Mouse (Mus musculus): ENCODE results near the gene Gna14. TPM values are rescaled to one million over a fixed set of nuclear protein-coding genes. Genes with fewer than 3 reads are reported as not detected.
A peak's percentile ranks its signal among the peaks of the same experiment; 100 is the strongest.

Gna14 gene
- polyA plus RNA-seq, 1 experiment: 8.6 TPM

GRCm38 (mm10) chr19:16439278-16439677, 3.7 kb downstream of the Gna14 start:
- WGBS: 50% methylated on average over 4 of the region's 4 CpGs
- DNase-seq: peak; percentile 77
- TF ChIP-seq POLR2A (IDR thresholded peaks at IDR 0.05; ENCODE audit: low read depth, low read length) (no peak), CTCF (conservative IDR thresholded peaks at IDR 0.05; ENCODE audit: insufficient read depth, insufficient read length, low read depth, low read length) (no peak)
- no peaks in the 10 kb centered on the region for H3K36me3 ChIP-seq (ENCODE audit: control insufficient read depth, insufficient read depth, low read length)
- H3K4me3 ChIP-seq (ENCODE audit: insufficient read depth, low read depth, low read length): no peak overlapping the region
- peaks cover 9% of the 10 kb centered on the region; the same call in 1 of the 2 replicates for H3K4me1 ChIP-seq (ENCODE audit: control insufficient read depth, insufficient read depth, low read length)
- no peaks in the 10 kb centered on the region for H3K27me3 ChIP-seq (replicated peaks; ENCODE audit: control insufficient read depth, insufficient read depth, low read length)
- H3K27ac ChIP-seq (ENCODE audit: insufficient read depth, low read depth, low read length): peak overlapping the region; percentile 18

GRCm38 (mm10) chr19:16439834-16440233, 4.3 kb downstream of the Gna14 start:
- Histone ChIP-seq H3K4me1 (ENCODE audit: control insufficient read depth, insufficient read depth, low read length) (peaks cover 9% of the 10 kb centered on the region; the same call in 1 of the 2 replicates), H3K27me3 (replicated peaks; ENCODE audit: control insufficient read depth, insufficient read depth, low read length) (no peaks in the 10 kb centered on the region), H3K36me3 (ENCODE audit: control insufficient read depth, insufficient read depth, low read length) (no peaks in the 10 kb centered on the region), H3K4me3 (ENCODE audit: insufficient read depth, low read depth, low read length) (no peak overlapping the region), H3K27ac (ENCODE audit: insufficient read depth, low read depth, low read length) (peak overlapping the region; percentile 40)
- DNase-seq: no peak
- 72% methylated on average over 13 of the region's 13 CpGs for WGBS
- TF ChIP-seq CTCF (conservative IDR thresholded peaks at IDR 0.05; ENCODE audit: insufficient read depth, insufficient read length, low read depth, low read length): no peak
- TF ChIP-seq POLR2A (IDR thresholded peaks at IDR 0.05; ENCODE audit: low read depth, low read length): no peak

DNA sequence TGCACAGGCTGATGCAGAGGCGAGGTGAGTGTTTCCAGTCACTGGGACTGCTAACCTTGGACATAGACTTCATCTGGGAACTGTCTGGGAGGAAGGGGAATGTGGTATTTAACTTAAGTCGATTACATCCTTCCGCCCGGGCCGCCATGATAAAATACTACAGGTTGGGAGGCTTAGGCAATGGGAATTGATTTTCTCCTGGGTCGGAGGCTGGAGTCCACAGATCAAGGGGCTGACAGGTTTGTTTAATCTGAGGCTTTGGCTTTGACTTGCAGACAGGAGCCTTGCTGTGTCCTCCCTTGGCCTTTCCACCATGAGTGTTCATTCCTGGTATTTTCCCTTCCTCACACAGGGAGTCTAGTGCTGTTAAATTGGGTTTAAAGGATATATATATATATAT, 5.8 kb downstream of the Gna14 start:
- peaks cover 9% of the 10 kb centered on the region; the same call in 1 of the 2 replicates for H3K4me1 ChIP-seq (ENCODE audit: control insufficient read depth, insufficient read depth, low read length)
- H3K36me3 ChIP-seq (ENCODE audit: control insufficient read depth, insufficient read depth, low read length): no peaks in the 10 kb centered on the region
- H3K27me3 ChIP-seq (replicated peaks; ENCODE audit: control insufficient read depth, insufficient read depth, low read length): no peaks in the 10 kb centered on the region
- H3K4me3 ChIP-seq (ENCODE audit: insufficient read depth, low read depth, low read length): no peak overlapping the region
- no peak overlapping the region for H3K27ac ChIP-seq (ENCODE audit: insufficient read depth, low read depth, low read length)
- TF ChIP-seq CTCF (conservative IDR thresholded peaks at IDR 0.05; ENCODE audit: insufficient read depth, insufficient read length, low read depth, low read length) (no peak), POLR2A (IDR thresholded peaks at IDR 0.05; ENCODE audit: low read depth, low read length) (no peak)
- 95% methylated on average over 6 of the region's 6 CpGs for WGBS
- no peak for DNase-seq

DNA sequence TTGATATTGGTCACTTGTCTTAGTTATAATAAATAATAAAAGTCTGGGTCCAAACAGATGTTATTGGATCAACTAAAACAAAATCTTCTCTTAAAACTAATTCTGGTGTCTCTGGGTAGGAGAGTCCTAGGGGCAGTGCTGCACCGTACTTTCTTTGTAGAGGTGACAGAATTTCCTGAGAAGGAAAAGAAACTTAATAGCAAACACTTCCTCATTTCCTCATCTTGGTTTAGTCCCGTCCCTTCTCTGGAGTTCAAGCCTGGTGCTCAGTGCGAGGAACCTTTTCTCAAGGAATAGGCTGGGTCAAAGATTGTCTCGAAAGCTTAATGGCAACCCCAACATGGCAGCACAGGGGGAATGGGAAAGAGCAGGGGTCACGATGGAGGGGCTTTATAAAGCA, 7.8 kb downstream of the Gna14 start:
- WGBS: 73% methylated on average over 5 of the region's 5 CpGs
- no peaks in the 10 kb centered on the region for H3K27me3 ChIP-seq (replicated peaks; ENCODE audit: control insufficient read depth, insufficient read depth, low read length)
- no peak overlapping the region for H3K4me3 ChIP-seq (ENCODE audit: insufficient read depth, low read depth, low read length)
- no peak for TF ChIP-seq CTCF (conservative IDR thresholded peaks at IDR 0.05; ENCODE audit: insufficient read depth, insufficient read length, low read depth, low read length)
- TF ChIP-seq POLR2A (IDR thresholded peaks at IDR 0.05; ENCODE audit: low read depth, low read length): no peak
- H3K4me1 ChIP-seq (ENCODE audit: control insufficient read depth, insufficient read depth, low read length): peaks cover 4% of the 10 kb centered on the region; the same call in 1 of the 2 replicates
- H3K27ac ChIP-seq (ENCODE audit: insufficient read depth, low read depth, low read length): no peak overlapping the region
- no peak for DNase-seq
- no peaks in the 10 kb centered on the region for H3K36me3 ChIP-seq (ENCODE audit: control insufficient read depth, insufficient read depth, low read length)

- Histone ChIP-seq H3K4me3 (ENCODE audit: insufficient read depth, low read depth, low read length) (no peak overlapping the region), H3K27ac (ENCODE audit: insufficient read depth, low read depth, low read length) (no peak overlapping the region), H3K27me3 (replicated peaks; ENCODE audit: control insufficient read depth, insufficient read depth, low read length) (no peaks in the 10 kb centered on the region), H3K4me1 (ENCODE audit: control insufficient read depth, insufficient read depth, low read length) (peaks cover 6% of the 10 kb centered on the region), H3K36me3 (ENCODE audit: control insufficient read depth, insufficient read depth, low read length) (no peaks in the 10 kb centered on the region)
- DNase-seq: no peak
- WGBS: 89% methylated on average over 6 of the region's 6 CpGs
- no peak for TF ChIP-seq POLR2A (IDR thresholded peaks at IDR 0.05; ENCODE audit: low read depth, low read length)
- no peak for TF ChIP-seq CTCF (conservative IDR thresholded peaks at IDR 0.05; ENCODE audit: insufficient read depth, insufficient read length, low read depth, low read length)
Observed at GRCm38 (mm10) chr19:16446612-16447011, 11.1 kb downstream of the Gna14 start.

- H3K4me1 ChIP-seq (ENCODE audit: control insufficient read depth, insufficient read depth, low read length): peaks cover 6% of the 10 kb centered on the region
- DNase-seq: peak; percentile 60
- no peaks in the 10 kb centered on the region for H3K36me3 ChIP-seq (ENCODE audit: control insufficient read depth, insufficient read depth, low read length)
- H3K27ac ChIP-seq (ENCODE audit: insufficient read depth, low read depth, low read length): no peak overlapping the region
- TF ChIP-seq CTCF (conservative IDR thresholded peaks at IDR 0.05; ENCODE audit: insufficient read depth, insufficient read length, low read depth, low read length) (no peak), POLR2A (IDR thresholded peaks at IDR 0.05; ENCODE audit: low read depth, low read length) (no peak)
- 36% methylated on average over 6 of the region's 6 CpGs for WGBS
- no peak overlapping the region for H3K4me3 ChIP-seq (ENCODE audit: insufficient read depth, low read depth, low read length)
- no peaks in the 10 kb centered on the region for H3K27me3 ChIP-seq (replicated peaks; ENCODE audit: control insufficient read depth, insufficient read depth, low read length)
Observed at GRCm38 (mm10) chr19:16447832-16448621, 12.5 kb downstream of the Gna14 start.

GRCm38 (mm10) chr19:16448796-16449195, 13.2 kb downstream of the Gna14 start:
- Histone ChIP-seq H3K4me1 (ENCODE audit: control insufficient read depth, insufficient read depth, low read length) (peaks cover 6% of the 10 kb centered on the region), H3K36me3 (ENCODE audit: control insufficient read depth, insufficient read depth, low read length) (no peaks in the 10 kb centered on the region), H3K4me3 (ENCODE audit: insufficient read depth, low read depth, low read length) (no peak overlapping the region), H3K27ac (ENCODE audit: insufficient read depth, low read depth, low read length) (no peak overlapping the region), H3K27me3 (replicated peaks; ENCODE audit: control insufficient read depth, insufficient read depth, low read length) (no peaks in the 10 kb centered on the region)
- TF ChIP-seq POLR2A (IDR thresholded peaks at IDR 0.05; ENCODE audit: low read depth, low read length): no peak
- no peak for TF ChIP-seq CTCF (conservative IDR thresholded peaks at IDR 0.05; ENCODE audit: insufficient read depth, insufficient read length, low read depth, low read length)
- DNase-seq: no peak
- 61% methylated on average over 5 of the region's 5 CpGs for WGBS
